Mouse (Mus musculus) heart, postnatal 0 days (tissue): ENCODE measurements around the gene Cyth1.

ENCODE experiments used
- CTCF ChIP-seq: IDR thresholded peaks from 2 replicates; pipeline ENCODE4 v1.5.1; 2016; ENCODE audit warnings: antibody characterized with exemption, control low read depth, low read depth
- EP300 ChIP-seq: IDR thresholded peaks from 2 replicates; pipeline ENCODE4 v1.6.1; 2016; ENCODE audit warnings: antibody characterized with exemption, low read depth

GRCm38 (mm10) chr11:118232314-118232831, 16.0 kb downstream of the Cyth1 start:
- TF ChIP-seq CTCF (peak; percentile 66), EP300 (no peak)
